Mouse (Mus musculus): ENCODE results near the gene Prame.
"Not testable (repeated sequence)": the region's sequence is repeated elsewhere in the genome, so short reads cannot be mapped to it uniquely, and the experiment has no call there.

The Prame gene

DNA sequence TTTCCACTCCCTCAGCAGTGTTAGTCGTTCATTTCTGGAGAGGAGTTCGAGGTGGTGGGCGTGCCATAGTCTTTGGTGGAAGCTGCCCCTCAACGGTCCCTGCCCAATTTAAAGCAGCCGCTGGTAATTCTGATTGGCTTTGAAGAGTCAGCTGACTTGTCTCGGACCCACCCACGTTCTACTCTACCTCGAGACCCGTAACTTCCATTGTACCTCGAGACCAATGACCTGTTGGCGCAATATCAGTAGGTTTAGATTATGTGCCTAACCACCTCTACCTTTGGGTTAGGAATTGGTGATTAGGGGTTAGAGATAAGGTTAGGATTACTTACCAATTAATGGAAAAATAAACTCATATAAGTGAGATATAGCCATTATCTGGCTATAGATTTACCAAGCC, at the start of gene Prame:
TSS of gene Prame (minus strand) at position 101 of the 400 bp plus-strand sequence.
- no peak for DNase-seq (ENCODE audit: low spot score in 2 of 2)

DNA sequence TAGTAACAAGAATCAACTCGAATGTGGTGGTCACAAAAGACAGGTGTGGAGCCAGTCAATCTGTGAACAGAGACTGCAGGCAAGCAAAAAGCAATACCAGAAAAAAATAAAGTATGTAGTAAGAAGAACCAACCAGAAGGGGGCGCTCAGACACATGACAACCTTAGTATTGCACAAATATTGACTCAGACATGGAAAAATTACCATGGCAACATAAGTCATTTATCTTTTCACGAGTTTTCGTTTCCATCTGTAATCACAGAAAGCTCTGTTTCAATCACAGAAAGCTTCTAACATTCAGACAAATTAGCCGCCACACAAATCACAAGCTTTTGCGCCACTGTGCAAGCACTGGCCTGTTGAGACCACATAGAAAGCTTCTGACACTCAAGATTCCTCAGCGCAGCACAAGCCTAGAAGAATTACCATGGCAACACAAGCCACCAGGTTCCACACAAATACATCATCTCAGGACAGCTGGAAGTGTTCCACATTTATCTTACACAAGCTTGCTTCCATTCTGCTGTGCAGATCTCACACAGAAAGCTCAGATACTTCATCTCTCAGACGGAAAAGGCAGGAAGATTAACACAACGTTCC, 24.8 kb upstream of the Prame start:
- no peak for DNase-seq (ENCODE audit: low spot score in 2 of 2)

DNA sequence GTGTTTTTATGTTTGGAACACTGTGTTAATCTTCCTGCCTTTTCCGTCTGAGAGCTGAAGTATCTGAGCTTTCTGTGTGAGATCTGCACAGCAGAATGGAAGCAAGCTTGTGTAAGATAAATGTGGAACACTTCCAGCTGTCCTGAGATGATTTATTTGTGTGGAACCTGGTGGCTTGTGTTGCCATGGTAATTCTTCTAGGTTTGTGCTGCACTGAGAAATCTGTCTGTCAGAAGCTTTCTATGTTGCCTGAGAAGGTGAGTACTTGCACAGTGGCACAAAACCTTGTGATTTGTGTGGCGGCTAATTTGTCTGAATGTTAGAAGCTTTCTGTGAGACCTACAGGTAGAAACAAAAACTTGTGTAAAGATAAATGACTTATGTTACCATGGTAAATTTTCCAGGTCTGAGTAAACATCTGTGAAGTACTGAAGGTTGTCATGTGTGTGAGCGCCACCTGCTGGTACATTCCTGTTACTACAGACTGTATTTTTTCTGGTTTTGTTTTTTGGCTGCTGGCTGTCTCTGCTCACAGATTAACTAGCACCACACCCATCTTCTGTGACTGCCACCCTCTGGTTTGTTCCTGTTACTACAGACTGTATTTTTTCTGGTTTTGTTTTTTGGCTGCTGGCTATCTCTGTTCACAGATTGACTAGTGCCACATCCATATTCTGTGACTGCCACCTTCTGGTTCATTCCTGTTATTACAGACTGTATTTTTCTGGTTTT, 26.0 kb downstream of the Prame start:
- DNase-seq (ENCODE audit: low spot score in 2 of 2), result not testable (repeated sequence)

DNA sequence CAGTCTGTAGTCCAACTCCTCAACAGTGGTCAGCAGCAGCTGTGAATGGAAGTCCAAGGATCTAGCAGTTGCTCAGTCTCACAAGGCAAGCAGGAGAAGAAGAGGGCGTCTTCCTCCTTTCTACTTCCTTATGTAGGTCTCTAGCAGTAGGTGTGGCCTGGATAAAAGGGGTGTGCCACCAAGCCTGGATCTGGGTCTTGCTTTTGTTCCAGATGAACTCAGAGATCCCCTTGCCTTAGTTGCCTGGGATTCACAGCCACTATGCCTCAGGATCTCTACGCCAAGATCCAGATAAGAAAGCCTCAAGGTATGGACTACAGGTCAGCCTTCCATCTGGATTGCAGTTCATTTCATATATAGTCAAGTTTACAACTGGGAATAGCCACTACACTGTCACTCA, 28.8 kb downstream of the Prame start, which contains the start of gene Nxf7:
TSS of gene Nxf7 (minus strand) at position 101 of the 400 bp plus-strand sequence.
- no peak for DNase-seq (ENCODE audit: low spot score in 2 of 2)

DNA sequence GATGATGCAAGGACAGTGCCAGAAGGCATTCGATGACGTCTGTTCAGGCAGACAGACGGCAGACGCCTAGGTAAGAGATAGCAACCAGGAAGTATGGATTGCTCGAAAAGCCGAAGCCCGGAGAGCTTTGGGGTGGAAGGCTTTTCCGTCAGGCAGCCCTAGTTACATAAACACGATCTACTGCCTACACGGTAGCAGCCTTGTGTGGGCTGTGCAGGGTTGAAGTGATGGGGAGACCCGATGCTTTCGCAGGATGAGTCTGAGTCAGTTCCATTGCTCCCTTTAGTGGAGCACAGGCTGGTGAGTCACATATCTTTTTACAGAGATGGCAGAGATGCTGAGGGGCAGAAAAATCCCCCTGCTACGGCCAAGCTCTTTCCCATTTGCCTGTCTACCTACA, 29.4 kb downstream of the Prame start:
- DNase-seq (ENCODE audit: low spot score in 2 of 2), result no peak

DNA sequence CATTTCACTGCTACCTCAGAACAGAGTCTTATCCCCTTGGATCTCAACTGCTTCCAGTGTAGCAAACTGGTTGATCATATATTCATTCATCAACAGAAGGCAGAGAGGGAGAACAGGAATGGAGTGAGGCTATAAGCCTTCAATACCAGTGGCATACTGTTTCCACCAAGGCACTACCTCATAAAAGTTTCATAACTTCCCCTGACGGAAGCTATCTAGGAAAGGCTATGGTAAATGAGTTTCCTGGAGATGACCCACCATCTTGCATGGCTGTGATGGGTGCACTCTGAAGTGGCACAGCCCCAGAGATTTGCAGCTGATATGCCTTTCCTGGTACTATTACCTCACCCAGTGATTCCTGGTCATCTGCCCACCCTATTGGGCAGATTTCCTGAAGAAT, 51.1 kb downstream of the Prame start:
- no peak for DNase-seq (ENCODE audit: low spot score in 2 of 2)

DNA sequence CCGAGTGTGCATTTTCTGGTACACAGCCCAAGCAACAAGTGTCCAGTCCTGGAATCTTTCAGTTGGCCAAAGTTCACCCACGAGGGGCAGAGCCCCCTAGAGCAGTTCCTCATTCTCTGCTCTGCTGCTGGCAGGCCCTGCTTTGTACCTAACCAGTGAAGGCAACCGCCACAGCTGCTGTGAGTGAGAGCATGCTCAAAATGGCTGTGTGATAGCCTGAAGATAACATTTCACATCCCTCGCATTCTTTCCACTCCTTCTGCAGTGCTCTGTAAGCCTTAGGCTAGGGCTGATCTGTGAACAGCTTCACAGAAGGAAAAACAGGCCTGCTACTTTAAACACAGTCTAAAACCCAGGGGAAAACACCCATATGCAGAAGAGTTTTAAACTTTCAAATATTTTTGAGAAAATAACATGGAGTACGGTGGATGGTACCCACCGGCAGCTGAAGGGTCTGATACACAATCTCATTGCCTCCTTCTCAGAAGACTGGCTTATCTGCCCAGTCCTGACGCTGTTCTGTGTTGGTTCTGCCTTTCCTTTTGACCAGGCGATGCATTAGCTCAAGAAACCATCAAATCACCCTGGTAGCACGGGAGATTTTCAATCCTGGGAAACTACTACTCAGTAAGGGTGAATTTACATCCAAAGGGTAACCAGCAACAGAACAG, 52.4 kb downstream of the Prame start:
- not testable (repeated sequence) for DNase-seq (ENCODE audit: low spot score in 2 of 2)

DNA sequence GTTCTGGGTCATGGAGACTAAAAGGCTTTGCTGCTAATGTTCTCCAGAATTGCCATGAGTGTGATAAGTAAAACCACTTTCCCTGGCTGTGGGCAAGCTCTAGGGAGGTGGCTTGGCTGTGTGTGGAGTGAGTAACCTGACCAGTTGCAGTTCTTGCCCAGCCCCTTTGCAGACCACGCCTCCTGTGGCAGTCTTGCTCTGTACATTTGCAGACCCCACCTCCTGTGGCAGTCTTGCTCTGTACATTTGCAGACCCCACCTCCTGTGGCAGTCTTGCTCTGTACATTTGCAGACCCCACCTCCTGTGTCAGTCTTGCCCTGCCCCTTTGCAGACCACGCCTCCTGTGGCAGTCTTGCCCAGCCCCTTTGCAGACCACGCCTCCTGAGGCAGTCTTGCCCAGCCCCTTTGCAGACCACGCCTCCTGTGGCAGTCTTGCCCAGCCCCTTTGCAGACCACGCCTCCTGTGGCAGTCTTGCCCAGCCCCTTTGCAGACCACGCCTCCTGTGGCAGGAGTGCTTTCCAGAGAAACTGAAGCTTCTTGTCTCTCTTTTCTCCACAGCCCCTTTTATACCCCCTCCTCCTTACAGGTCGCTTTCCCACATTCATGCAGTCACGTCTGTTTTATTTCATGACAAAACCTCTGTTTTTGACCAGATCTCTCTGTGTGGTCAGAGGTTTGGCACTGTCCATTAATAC, 53.1 kb downstream of the Prame start:
- DNase-seq (ENCODE audit: low spot score in 2 of 2), result peak in 1 of 2 experiments; percentile 13

DNA sequence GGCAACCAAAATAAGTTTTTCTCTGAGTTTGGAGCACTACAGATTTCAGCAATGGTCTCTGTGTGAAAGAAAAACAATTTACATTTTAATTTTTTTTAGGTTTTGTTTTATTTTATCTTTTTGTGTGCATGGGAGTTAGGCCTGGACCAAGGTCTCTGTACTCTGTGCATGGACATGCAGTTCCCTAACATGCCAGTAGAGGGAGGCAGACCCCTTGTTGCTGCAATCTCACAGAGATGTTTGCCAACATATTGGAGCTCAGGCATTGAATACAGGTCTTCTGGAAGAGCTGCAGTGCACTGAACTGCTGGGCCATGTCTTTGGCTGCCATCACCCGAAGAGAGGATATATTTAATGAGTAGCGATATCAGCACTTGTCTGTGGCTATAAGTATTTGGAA, 58.0 kb downstream of the Prame start:
- DNase-seq (ENCODE audit: low spot score in 2 of 2), result peak in 1 of 2 experiments; percentile 23

DNA sequence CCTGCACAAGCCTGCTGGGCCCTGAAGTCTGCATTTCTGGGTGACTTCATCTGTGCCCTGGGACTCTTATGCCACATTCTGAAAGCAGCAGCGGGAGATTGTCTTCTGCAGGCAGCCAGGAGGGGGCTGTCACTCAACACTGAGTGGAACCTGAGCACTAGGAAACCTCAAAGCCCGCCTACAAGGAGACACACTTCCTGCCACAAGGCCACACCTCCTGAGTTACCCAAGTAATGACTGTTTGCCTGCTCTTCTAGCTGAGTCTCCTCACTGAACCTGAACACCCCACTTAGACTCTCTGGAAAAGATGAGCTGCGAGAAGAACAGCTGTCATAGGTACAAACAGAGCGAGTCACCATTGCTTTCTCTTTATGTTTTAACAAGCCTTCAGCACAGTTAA, 62.6 kb downstream of the Prame start:
- peak; percentile 10 to 44 for DNase-seq (ENCODE audit: low spot score in 2 of 2)
